Mouse (Mus musculus): ENCODE data around the gene Vsig8.

The Vsig8 gene

GRCm38 (mm10) chr1:172527431-172527830 is 28.3 kb upstream of the Vsig8 start:
- no peak for DNase-seq (ENCODE audit: extremely low spot score, low read depth, low spot score)

GRCm38 (mm10) chr1:172528701-172529100 is 27.0 kb upstream of the Vsig8 start:
- peak; percentile 63 for DNase-seq (ENCODE audit: extremely low spot score, low read depth, low spot score)

GRCm38 (mm10) chr1:172530544-172531220 is 25.1 kb upstream of the Vsig8 start:
- no peak for DNase-seq (ENCODE audit: extremely low spot score, low read depth, low spot score)

DNA sequence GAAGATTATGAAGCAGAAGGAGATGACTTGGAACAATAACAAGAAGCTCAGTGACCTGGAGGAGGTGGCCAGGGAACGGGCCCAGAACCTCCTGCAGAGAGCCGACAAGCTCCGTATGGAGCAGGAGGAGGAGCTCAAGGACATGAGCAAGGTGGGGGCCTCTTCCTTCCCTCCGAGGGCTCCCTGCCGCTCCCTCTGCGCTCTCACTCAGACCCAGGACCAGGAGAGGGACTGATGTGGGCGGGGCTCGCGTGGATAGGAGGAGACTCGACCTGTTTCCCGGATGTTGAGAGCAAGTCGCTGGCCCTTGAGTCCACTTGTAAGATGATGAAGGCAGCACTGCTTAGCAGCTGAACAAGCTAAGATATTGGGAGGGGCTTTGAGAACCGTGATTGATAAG is 23.2 kb upstream of the Vsig8 start:
- no peak for DNase-seq (ENCODE audit: extremely low spot score, low read depth, low spot score)

DNA sequence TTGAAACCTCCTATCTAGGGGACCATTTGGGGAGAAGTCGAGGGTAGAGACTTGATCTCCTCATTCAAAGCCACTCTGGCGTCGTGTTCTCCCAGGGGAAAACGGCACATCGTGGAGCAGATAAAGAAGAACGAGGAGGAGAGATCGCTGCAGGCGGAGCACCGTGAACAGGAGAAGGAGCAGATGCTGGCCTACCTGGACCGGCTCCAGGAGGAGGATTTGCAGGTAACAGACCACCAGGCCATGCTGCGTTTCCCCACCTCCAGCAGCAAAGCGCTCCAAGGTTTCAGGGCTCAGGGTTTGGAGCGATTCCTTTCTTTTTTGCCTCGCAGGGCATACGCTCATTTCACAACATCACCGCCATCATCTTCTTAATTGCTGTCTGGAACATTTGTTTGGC is 20.6 kb upstream of the Vsig8 start:
- DNase-seq (ENCODE audit: extremely low spot score, low read depth, low spot score): no peak

- DNase-seq (ENCODE audit: extremely low spot score, low read depth, low spot score): no peak
Measured at GRCm38 (mm10) chr1:172539827-172540226, 15.9 kb upstream of the Vsig8 start.

- no peak for DNase-seq (ENCODE audit: extremely low spot score, low read depth, low spot score)
Measured at GRCm38 (mm10) chr1:172540283-172540820, 15.4 kb upstream of the Vsig8 start.

DNA sequence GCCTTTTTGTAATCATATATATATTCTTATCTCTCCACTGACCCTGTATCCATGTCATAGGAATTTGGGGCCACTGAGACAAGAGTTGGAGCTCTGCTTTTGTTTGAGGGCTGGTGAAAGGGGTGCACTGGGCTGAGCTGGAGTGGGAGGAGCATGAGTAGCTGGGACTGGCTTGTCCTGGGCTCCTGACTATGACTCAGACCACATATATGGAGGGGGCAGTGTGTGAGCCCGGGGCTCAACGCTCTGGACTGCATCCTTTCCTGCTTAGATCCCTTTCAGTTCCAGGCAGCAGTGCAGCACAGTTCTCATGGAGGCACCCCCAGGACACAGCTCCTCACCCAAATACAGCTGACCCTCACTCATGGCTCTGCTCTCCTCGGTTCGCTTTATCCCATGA is 9.7 kb upstream of the Vsig8 start:
- no peak for DNase-seq (ENCODE audit: extremely low spot score, low read depth, low spot score)

DNA sequence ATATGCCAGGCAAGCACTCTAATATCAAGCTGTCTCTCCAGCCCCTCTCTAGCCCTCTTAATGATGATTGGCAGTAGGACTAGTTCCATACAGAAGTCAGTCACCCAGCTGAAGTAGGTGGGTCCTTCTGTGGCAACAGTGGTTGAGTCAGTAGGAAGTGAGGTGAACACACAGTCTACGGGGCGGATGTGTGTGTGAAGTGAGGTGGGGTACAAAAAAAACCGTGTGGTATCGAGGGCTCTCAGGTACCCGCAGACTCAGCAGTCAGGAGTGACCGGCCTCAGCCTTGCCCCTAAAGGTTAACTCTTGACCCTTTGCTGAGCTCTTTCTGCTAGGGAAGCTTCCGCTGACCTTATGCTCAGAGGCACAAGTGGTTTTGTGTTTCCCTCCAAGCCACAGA is 7.2 kb upstream of the Vsig8 start:
- DNase-seq (ENCODE audit: extremely low spot score, low read depth, low spot score): no peak

GRCm38 (mm10) chr1:172549314-172549713 is 6.4 kb upstream of the Vsig8 start:
- DNase-seq (ENCODE audit: extremely low spot score, low read depth, low spot score): no peak

GRCm38 (mm10) chr1:172549717-172550116 is 6.0 kb upstream of the Vsig8 start:
- DNase-seq (ENCODE audit: extremely low spot score, low read depth, low spot score): no peak

GRCm38 (mm10) chr1:172550551-172550951 is 5.2 kb upstream of the Vsig8 start:
- no peak for DNase-seq (ENCODE audit: extremely low spot score, low read depth, low spot score)

- DNase-seq (ENCODE audit: extremely low spot score, low read depth, low spot score): no peak
Measured at GRCm38 (mm10) chr1:172551009-172551408, 4.7 kb upstream of the Vsig8 start.

GRCm38 (mm10) chr1:172552623-172553022 is 3.1 kb upstream of the Vsig8 start:
- no peak for DNase-seq (ENCODE audit: extremely low spot score, low read depth, low spot score)

- peak; percentile 37 for DNase-seq (ENCODE audit: extremely low spot score, low read depth, low spot score)
Measured at GRCm38 (mm10) chr1:172562641-172563464, 7.1 kb downstream of the Vsig8 start.

DNA sequence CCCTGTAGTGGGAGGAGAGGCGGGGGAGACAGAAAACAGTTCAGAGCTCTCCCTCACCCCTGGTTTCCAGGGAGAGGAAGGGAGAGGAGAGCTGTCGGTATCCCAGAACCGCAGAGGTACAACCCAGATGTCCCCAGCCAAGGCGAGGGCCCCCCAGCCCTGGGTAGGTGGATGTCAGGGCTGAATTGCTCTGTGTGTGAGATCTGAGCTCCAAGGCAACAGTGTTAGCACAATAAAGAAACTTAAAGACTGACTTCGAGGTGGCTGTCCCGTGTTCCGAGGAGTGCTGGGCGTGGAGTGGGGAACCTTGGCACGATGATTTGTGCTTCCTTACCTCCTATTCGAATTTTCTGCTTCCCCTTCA is 7.7 kb downstream of the Vsig8 start:
- no peak for DNase-seq (ENCODE audit: extremely low spot score, low read depth, low spot score)

DNA sequence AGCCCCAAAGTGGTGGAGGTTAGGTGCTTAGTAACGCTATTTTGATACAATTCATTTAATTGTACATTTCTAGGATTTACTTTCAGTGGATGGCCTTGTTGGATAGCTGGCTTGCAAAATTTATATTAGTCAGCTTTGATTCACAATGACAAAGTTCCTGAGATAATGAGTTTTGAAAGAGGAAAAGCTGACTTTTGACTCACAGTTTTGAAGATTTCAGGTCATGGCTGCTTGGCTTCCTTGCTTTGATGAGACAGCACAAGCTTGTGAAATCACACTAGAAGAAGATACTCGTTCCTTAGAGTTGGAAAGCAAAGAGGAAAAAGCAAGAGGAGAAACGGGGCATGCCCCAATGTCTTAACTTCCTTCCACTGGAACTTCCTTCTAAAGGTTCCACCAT is 10.4 kb downstream of the Vsig8 start:
- no peak for DNase-seq (ENCODE audit: extremely low spot score, low read depth, low spot score)

DNA sequence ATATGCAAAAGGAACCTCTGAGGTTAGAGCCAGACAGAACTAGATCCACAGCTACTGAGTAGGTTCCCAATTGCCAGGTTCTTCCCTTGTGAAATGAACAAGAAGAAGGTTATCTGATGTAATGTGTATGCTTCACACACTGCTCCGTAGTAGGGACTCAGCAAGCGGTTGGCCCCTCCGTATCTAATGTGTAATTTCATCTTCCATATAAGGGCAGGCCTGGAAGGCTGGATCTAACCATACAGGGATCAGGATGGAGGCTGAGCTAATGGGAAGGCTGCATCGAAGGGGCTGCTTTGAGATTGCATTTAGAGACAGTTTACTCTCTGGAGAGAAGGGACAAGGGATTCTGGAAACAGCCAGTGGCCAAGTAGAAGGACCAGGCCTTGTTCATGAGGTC is 12.0 kb downstream of the Vsig8 start:
- DNase-seq (ENCODE audit: extremely low spot score, low read depth, low spot score): no peak

DNA sequence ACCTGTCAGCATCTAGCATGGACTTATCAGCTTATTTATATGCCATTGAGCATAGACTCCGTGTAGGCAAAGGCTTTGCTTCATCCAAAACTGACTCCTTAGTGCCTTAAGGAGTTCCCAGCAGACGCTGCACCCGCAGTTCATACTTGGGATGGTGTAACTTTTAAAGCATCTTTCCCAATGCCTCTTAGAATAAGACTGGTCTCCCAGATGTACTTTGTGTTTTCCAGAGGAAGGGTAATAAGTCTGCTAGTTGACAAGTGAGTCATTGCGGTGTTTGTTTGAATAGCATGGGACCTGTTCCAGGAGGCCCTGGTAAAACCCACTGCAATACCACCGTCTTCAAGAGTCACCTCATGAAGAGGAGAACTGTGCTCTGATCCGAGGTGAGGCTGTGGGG is 24.4 kb downstream of the Vsig8 start:
- DNase-seq (ENCODE audit: extremely low spot score, low read depth, low spot score): no peak

DNA sequence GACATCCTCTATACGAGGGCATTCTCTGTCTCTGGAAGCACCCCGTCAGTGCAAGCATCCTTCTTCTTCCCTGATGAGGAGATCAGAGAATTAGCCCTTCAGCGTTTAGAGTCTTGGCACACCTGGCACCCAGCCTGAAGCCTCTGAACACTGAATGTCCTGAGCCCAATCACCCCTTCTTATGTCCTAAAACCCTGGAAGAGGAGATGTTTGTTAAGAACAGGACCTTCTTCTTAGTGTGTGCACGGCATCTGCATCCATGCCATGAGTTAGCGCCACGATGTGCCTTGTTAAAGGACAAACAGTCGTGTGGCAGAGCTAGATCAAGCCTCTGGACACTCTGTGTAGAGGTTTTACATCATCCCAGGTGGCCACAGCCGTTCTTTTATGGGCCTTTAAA is 26.7 kb downstream of the Vsig8 start:
- no peak for DNase-seq (ENCODE audit: extremely low spot score, low read depth, low spot score)

- DNase-seq (ENCODE audit: extremely low spot score, low read depth, low spot score): no peak
Measured at GRCm38 (mm10) chr1:172584271-172584670, 28.5 kb downstream of the Vsig8 start.

DNA sequence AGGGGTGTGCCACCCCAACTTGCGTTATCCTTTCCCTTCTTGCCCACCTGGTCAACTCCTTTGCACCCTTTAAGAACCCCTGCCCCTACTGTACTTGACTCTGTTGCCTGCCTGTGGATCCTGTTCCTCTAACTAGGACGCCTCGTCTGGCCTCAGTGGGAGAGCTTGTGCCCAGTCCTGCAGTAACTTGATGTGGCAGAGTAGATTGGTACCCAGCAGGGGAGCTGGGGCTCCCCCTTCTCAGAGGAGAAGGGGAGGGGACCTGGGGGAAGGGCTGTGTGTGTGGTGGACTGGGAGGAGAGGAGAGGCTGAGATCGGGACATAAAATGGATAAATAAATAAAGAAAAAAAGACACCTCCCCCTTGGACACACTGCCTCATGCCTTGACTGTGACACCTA is 29.3 kb downstream of the Vsig8 start:
- no peak for DNase-seq (ENCODE audit: extremely low spot score, low read depth, low spot score)
